Mouse (Mus musculus) bone marrow macrophage, adult 2 months (primary cell): ENCODE results near the gene Sox15.

Experiments used
- CTCF ChIP-seq: IDR thresholded peaks from 2 replicates; pipeline ENCODE4 v1.5.1; 2012; ENCODE audit warnings: low read depth, mild to moderate bottlenecking, low read length, moderate library complexity
- POLR2A ChIP-seq: IDR thresholded peaks from 2 replicates; pipeline ENCODE4 v1.6.1; 2012; ENCODE audit warnings: mild to moderate bottlenecking, low read depth, low read length, borderline replicate concordance

GRCm38 (mm10) chr11:69682840-69683533 is 27.9 kb downstream of the Sox15 start:
- TF ChIP-seq POLR2A (no peak), CTCF (peak; percentile 72)
